Mouse (Mus musculus): ENCODE measurements around the gene Sigmar1. TPM values are rescaled to one million over a fixed set of nuclear protein-coding genes. Genes with fewer than 3 reads are reported as not detected.
"Not testable (repeated sequence)": the region's sequence is repeated elsewhere in the genome, so short reads cannot be mapped to it uniquely, and the experiment has no call there.

Sigmar1 gene
- total and polyA plus RNA-seq, 3 experiments = 26.4 to 97.5 (median 60.7) TPM

DNA sequence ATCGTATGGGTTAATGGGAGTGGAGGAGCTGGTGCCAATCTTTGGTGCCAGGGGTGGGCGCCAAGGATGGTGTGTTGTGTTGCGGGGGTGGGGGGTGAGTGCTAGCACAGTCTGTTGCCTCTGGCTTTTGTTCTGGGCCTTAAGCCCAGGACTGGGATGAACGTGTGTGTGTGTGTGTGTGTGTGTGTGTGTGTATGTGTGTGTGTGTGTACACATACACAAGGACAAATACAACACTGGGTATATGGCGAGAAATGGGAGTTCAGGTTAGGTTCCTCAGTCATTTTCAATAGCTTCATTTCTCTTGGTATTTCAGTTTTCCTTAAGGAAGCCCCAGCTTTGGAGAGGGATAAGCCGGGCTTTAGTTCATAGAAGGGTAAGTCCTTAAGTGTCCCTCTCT is 7.2 kb upstream of the Sigmar1 start:
- H3K36me3 ChIP-seq (replicated peaks in 1 of 2; ENCODE audit: control insufficient read depth in 1 of 2, insufficient read depth in 1 of 2, low read length in 1 of 2) = peaks cover 13 to 35% of the 10 kb centered on the region in 2 experiments
- H3K4me1 ChIP-seq (ENCODE audit: control insufficient read depth in 1 of 2, insufficient read depth in 2 of 2); H3K9me3 ChIP-seq (replicated peaks; ENCODE audit: low read length); H3K27me3 ChIP-seq (replicated peaks); H3K4me2 ChIP-seq (ENCODE audit: insufficient read depth, low read depth, poor library complexity, severe bottlenecking); dilution Hi-C loops (cut with MboI; ENCODE audit: extremely low pct_ligation_motif_present, extremely low pct_unique_long_range_greater_than_20kb, low sequenced_read_pairs); H3K9ac ChIP-seq (ENCODE audit: insufficient read depth, low read depth); H3K79me2 ChIP-seq (replicated peaks; ENCODE audit: control insufficient read depth, extremely low read depth, insufficient read depth, poor library complexity, severe bottlenecking); in situ Hi-C loops (cut with MboI; ENCODE audit: low pct_ligation_motif_present, low pct_unique_long_range_greater_than_20kb, low sequenced_read_pairs); DNase-seq (ENCODE audit: extremely low read depth); H3K4me3 ChIP-seq (replicated peaks in 1 of 3; ENCODE audit: low read depth in 2 of 3, low read length in 2 of 3, poor library complexity in 1 of 3); H3K27ac ChIP-seq (ENCODE audit: insufficient read depth, low read depth): not testable (repeated sequence)

DNA sequence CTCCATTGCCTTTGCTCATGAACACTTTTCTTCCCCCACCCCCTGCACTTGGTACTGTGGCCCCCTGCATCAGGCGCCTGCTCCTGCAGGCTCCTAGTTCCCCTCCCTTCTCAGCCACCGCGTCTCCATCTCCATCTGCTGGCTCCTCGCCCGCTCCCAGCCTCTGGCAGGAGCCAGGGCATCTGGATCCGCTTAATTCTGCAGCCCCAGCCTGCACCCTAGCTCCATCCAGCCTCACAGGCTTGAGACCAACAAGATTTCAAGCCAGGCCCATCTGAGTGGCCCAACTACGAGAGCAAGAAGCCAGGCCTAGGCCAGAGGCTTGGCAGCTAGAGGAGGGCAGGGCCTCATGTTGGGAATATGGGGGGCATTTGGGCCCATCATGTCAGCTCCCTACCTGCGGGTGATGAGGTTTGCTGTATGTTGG is 6.7 kb upstream of the Sigmar1 start:
- H3K9me3 ChIP-seq (replicated peaks; ENCODE audit: low read length); H3K27ac ChIP-seq (ENCODE audit: insufficient read depth, low read depth); in situ Hi-C loops (cut with MboI; ENCODE audit: low pct_ligation_motif_present, low pct_unique_long_range_greater_than_20kb, low sequenced_read_pairs); DNase-seq (ENCODE audit: extremely low read depth); H3K27me3 ChIP-seq (replicated peaks); H3K9ac ChIP-seq (ENCODE audit: insufficient read depth, low read depth); H3K79me2 ChIP-seq (replicated peaks; ENCODE audit: control insufficient read depth, extremely low read depth, insufficient read depth, poor library complexity, severe bottlenecking); dilution Hi-C loops (cut with MboI; ENCODE audit: extremely low pct_ligation_motif_present, extremely low pct_unique_long_range_greater_than_20kb, low sequenced_read_pairs); H3K4me3 ChIP-seq (replicated peaks in 1 of 3; ENCODE audit: low read depth in 2 of 3, low read length in 2 of 3, poor library complexity in 1 of 3); H3K4me1 ChIP-seq (ENCODE audit: control insufficient read depth in 1 of 2, insufficient read depth in 2 of 2); H3K4me2 ChIP-seq (ENCODE audit: insufficient read depth, low read depth, poor library complexity, severe bottlenecking): not testable (repeated sequence)
- H3K36me3 ChIP-seq (replicated peaks in 1 of 2; ENCODE audit: control insufficient read depth in 1 of 2, insufficient read depth in 1 of 2, low read length in 1 of 2) = peaks cover 9 to 40% of the 10 kb centered on the region in 2 experiments

DNA sequence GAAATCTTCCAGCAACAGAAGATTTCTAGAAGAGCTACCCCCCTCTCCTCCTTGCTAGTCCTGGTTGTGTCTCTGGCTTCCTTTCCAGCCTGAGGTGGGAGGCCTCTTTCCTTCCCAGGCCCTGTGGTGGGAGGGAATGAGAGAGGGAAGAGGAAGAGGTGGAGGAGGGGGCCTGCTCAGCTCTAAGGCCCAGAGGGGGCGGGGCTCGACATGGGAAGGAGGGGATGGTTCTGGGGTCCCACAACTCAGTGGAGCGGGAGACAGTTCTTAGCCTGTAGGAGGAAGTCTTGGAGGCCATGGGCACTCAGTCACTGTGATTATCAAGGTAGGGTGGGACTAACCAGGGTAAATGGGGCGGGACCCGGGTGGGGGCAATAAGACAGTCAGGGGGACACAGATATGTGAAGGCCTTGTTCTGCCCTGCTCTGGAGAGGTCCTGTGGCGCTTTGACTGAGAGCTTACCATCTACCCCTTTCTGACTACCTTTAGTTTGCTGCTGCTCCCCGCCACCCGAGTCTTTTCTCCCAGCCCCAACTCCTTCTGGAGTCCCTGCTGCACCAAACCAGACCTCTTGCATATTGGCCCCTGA is 6.2 kb upstream of the Sigmar1 start:
- dilution Hi-C loops (cut with MboI; ENCODE audit: extremely low pct_ligation_motif_present, extremely low pct_unique_long_range_greater_than_20kb, low sequenced_read_pairs) (no loop called here), in situ Hi-C loops (cut with MboI; ENCODE audit: low pct_ligation_motif_present, low pct_unique_long_range_greater_than_20kb, low sequenced_read_pairs) (no loop called here)
- H3K36me3 ChIP-seq (replicated peaks in 1 of 2; ENCODE audit: control insufficient read depth in 1 of 2, insufficient read depth in 1 of 2, low read length in 1 of 2) = peaks cover 13 to 45% of the 10 kb centered on the region in 2 experiments
- H3K4me1 ChIP-seq (ENCODE audit: control insufficient read depth in 1 of 2, insufficient read depth in 2 of 2) = peaks cover 0 to 11% of the 10 kb centered on the region in 2 experiments; a peak in 2 of 4 replicates
- no peaks in the 10 kb centered on the region for H3K9me3 ChIP-seq (replicated peaks; ENCODE audit: low read length)
- no peak for DNase-seq (ENCODE audit: extremely low read depth)
- H3K27ac ChIP-seq (ENCODE audit: insufficient read depth, low read depth) = no peak overlapping the region
- H3K4me3 ChIP-seq (replicated peaks in 1 of 3; ENCODE audit: low read depth in 2 of 3, low read length in 2 of 3, poor library complexity in 1 of 3) = no peak overlapping the region
- no peaks in the 10 kb centered on the region for H3K79me2 ChIP-seq (replicated peaks; ENCODE audit: control insufficient read depth, extremely low read depth, insufficient read depth, poor library complexity, severe bottlenecking)
- no peak for TF ChIP-seq SMC3 (IDR thresholded peaks at IDR 0.05; ENCODE audit: low read depth, low read length)
- no peak for TF ChIP-seq MAZ (IDR thresholded peaks at IDR 0.05; ENCODE audit: low read depth, low read length)
- TF ChIP-seq HCFC1 (IDR thresholded peaks at IDR 0.05; ENCODE audit: low read depth, low read length) = no peak
- no peak for TF ChIP-seq MAX (IDR thresholded peaks at IDR 0.05; ENCODE audit: low read length)
- TF ChIP-seq ZNF384 (IDR thresholded peaks at IDR 0.05; ENCODE audit: low read depth, low read length) = no peak
- TF ChIP-seq CTCF (conservative IDR thresholded peaks at IDR 0.05 in 1 of 2, IDR thresholded peaks at IDR 0.05 in 1 of 2; ENCODE audit: low read depth in 2 of 2, low read length in 2 of 2) = no peak
- TF ChIP-seq UBTF (IDR thresholded peaks at IDR 0.05; ENCODE audit: low read depth, low read length) = no peak
- TF ChIP-seq JUND (conservative IDR thresholded peaks at IDR 0.05; ENCODE audit: low read depth, low read length) = no peak
- TF ChIP-seq ZMIZ1 (IDR thresholded peaks at IDR 0.05; ENCODE audit: low read depth, low read length) = no peak
- no peaks in the 10 kb centered on the region for H3K27me3 ChIP-seq (replicated peaks)
- H3K4me2 ChIP-seq (ENCODE audit: insufficient read depth, low read depth, poor library complexity, severe bottlenecking) = no peak overlapping the region
- H3K9ac ChIP-seq (ENCODE audit: insufficient read depth, low read depth) = no peak overlapping the region

All from CH12.LX (cell line).